Mouse (Mus musculus): ENCODE results near the gene Tbxas1. TPM values are rescaled to one million over a fixed set of nuclear protein-coding genes. Genes with fewer than 3 reads are reported as not detected.

Gene Tbxas1
- total RNA-seq, 4 experiments from 2014 or later, result 0.87 to 3.9 (median 1.6) TPM

GRCm38 (mm10) chr6:39050836-39051235 lies 175.6 kb downstream of the Tbxas1 start:
- DNase-seq (ENCODE audit: low spot score), result no peak

GRCm38 (mm10) chr6:39051799-39052556 lies 176.8 kb downstream of the Tbxas1 start:
- DNase-seq (ENCODE audit: low spot score), result no peak

- DNase-seq (ENCODE audit: low spot score), result no peak
These were observed 177.4 kb downstream of the Tbxas1 start for GRCm38 (mm10) chr6:39052636-39053035.

- no peak for DNase-seq (ENCODE audit: low spot score)
These were observed 179.1 kb downstream of the Tbxas1 start for GRCm38 (mm10) chr6:39054206-39054864.

GRCm38 (mm10) chr6:39054878-39055508 lies 179.8 kb downstream of the Tbxas1 start:
- no peak for DNase-seq (ENCODE audit: low spot score)

- DNase-seq (ENCODE audit: low spot score), result peak; percentile 39
These were observed 180.6 kb downstream of the Tbxas1 start for GRCm38 (mm10) chr6:39055831-39056261.

GRCm38 (mm10) chr6:39057161-39057560 lies 182.0 kb downstream of the Tbxas1 start:
- no peak for DNase-seq (ENCODE audit: low spot score)

- no peak for DNase-seq (ENCODE audit: low spot score)
These were observed 183.2 kb downstream of the Tbxas1 start for GRCm38 (mm10) chr6:39058389-39058788.

GRCm38 (mm10) chr6:39058936-39059335 lies 183.7 kb downstream of the Tbxas1 start:
- no peak for DNase-seq (ENCODE audit: low spot score)

- no peak for DNase-seq (ENCODE audit: low spot score)
These were observed 184.6 kb downstream of the Tbxas1 start for GRCm38 (mm10) chr6:39059547-39060497.

- no peak for DNase-seq (ENCODE audit: low spot score)
These were observed 186.0 kb downstream of the Tbxas1 start for GRCm38 (mm10) chr6:39061180-39061579.

- DNase-seq (ENCODE audit: low spot score), result no peak
These were observed 188.3 kb downstream of the Tbxas1 start for GRCm38 (mm10) chr6:39063541-39063940.

- peak; percentile 65 for DNase-seq (ENCODE audit: low spot score)
These were observed 191.9 kb downstream of the Tbxas1 start for GRCm38 (mm10) chr6:39066935-39067578.

GRCm38 (mm10) chr6:39072664-39073063 lies 197.5 kb downstream of the Tbxas1 start:
- DNase-seq (ENCODE audit: low spot score), result no peak

- no peak for DNase-seq (ENCODE audit: low spot score)
These were observed 199.0 kb downstream of the Tbxas1 start for GRCm38 (mm10) chr6:39074186-39074585.

- DNase-seq (ENCODE audit: low spot score), result no peak
These were observed 201.3 kb downstream of the Tbxas1 start for GRCm38 (mm10) chr6:39076498-39076897.

GRCm38 (mm10) chr6:39104631-39105030 lies 229.4 kb downstream of the Tbxas1 start:
- DNase-seq (ENCODE audit: low spot score), result no peak

- no peak for DNase-seq (ENCODE audit: low spot score)
These were observed 231.6 kb downstream of the Tbxas1 start for GRCm38 (mm10) chr6:39106812-39107211.

- DNase-seq (ENCODE audit: low spot score), result no peak
These were observed 237.5 kb downstream of the Tbxas1 start for GRCm38 (mm10) chr6:39112701-39113100.

- DNase-seq (ENCODE audit: low spot score), result no peak
These were observed 237.9 kb downstream of the Tbxas1 start for GRCm38 (mm10) chr6:39113141-39113540.

GRCm38 (mm10) chr6:39115438-39115837 lies 240.2 kb downstream of the Tbxas1 start:
- DNase-seq (ENCODE audit: low spot score), result no peak
